Mouse (Mus musculus): Measurements from ENCODE around the gene Rbp4. TPM values are rescaled to one million over a fixed set of nuclear protein-coding genes. Genes with fewer than 3 reads are reported as not detected.

Gene Rbp4
- polyA plus RNA-seq, 1 experiment from 2014 or later, result not detected

DNA sequence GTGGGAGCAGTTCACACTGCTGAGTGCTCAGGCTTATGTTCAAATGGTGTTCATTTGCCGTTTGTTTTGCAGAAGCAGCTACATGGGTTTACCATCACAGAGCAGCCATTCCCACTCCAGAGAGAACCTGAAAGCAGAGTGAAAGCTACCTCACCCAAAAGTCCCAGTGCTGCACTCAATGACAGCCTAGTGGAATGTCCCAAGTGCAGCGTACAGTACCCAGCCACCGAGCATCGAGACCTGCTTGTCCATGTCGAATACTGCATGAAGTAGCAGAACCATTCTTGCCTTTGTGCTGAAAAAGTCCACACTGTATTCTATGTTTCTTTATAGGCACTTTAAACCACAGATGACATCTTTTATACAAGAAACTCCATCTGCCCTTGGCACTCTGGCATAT is 51.9 kb downstream of the Rbp4 start:
- peaks cover 23% of the 10 kb centered on the region; the same call in 1 of the 2 replicates for H3K36me3 ChIP-seq (ENCODE audit: inconsistent target)
- H3K4me3 ChIP-seq (ENCODE audit: inconsistent target), result no peak overlapping the region
- 93% methylated on average over 5 of the region's 5 CpGs for WGBS (ENCODE audit: missing documents)
- no peaks in the 10 kb centered on the region for H3K79me2 ChIP-seq (ENCODE audit: inconsistent target)
- H3K27ac ChIP-seq, result no peak overlapping the region

Other genes starting within 250 kb of the Rbp4 start
- 161 to 281 TPM (median 178 TPM) in 3 replicates for gene Myof, start 81.7 kb downstream of the Rbp4 start, polyA plus RNA-seq (2018)
- gene Cep55, start 70.3 kb downstream of the Rbp4 start, polyA plus RNA-seq (2018), result 0.91 to 8.9 TPM (median 6.7 TPM) in 3 replicates
- gene Ffar4, start 28.2 kb downstream of the Rbp4 start, polyA plus RNA-seq (2018), result not detected in 3 replicates
- not detected in 3 replicates for gene Pde6c, start 7.5 kb upstream of the Rbp4 start, polyA plus RNA-seq (2018)
- gene Fra10ac1, start 98.9 kb upstream of the Rbp4 start, polyA plus RNA-seq (2018), result 11.0 to 26.8 TPM (median 21.3 TPM) in 3 replicates
- not detected in 3 replicates for gene Lgi1, start 139.3 kb upstream of the Rbp4 start, polyA plus RNA-seq (2018)